Mouse (Mus musculus) lung, postnatal 0 days (tissue): ENCODE results near the gene Tpd52l2.
"Not testable (repeated sequence)": the region's sequence is repeated elsewhere in the genome, so short reads cannot be mapped to it uniquely, and the experiment has no call there.

Source experiments
- CTCF ChIP-seq: IDR thresholded peaks from 2 replicates; pipeline ENCODE4 v1.5.1; 2016; ENCODE audit warnings: antibody characterized with exemption, mild to moderate bottlenecking
- EP300 ChIP-seq: IDR thresholded peaks from 2 replicates; pipeline ENCODE4 v1.6.1; 2016; ENCODE audit warnings: antibody characterized with exemption, mild to moderate bottlenecking, control low read depth

- TF ChIP-seq CTCF, EP300: not testable (repeated sequence)
Measured at GRCm38 (mm10) chr2:181495845-181496244, 1.1 kb upstream of the Tpd52l2 start.
